Mouse (Mus musculus) hindlimb bud, embryonic 11.5 days (tissue): ENCODE data around the gene Nin.

ENCODE experiments used
- DNase-seq: peaks from one replicate; pipeline ENCODE4 v3.0.0-alpha.2; 2012; ENCODE audit warnings: low read depth, low spot score; ENCODE audit errors: extremely low spot score

The Nin gene

DNA sequence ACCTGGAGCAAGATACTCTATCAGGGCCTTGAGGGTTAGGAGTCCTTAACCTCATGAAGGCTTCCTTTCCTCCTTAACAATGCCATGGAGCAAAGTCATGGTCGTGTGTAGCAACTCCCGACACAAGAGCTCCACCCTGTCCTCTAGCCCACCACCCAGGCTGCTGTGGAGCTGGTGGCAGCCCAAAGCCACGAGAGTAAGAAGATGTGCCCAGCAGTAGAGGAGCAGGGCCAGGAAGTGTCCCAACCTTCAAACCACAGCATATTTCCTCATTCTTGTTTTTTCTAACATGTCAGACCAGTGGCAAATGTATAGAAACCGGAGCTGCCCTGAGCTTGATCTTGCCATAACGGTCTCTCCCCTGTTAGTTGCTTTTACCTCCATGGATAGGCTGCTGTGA is 29.3 kb downstream of the Nin start:
- no peak for DNase-seq

DNA sequence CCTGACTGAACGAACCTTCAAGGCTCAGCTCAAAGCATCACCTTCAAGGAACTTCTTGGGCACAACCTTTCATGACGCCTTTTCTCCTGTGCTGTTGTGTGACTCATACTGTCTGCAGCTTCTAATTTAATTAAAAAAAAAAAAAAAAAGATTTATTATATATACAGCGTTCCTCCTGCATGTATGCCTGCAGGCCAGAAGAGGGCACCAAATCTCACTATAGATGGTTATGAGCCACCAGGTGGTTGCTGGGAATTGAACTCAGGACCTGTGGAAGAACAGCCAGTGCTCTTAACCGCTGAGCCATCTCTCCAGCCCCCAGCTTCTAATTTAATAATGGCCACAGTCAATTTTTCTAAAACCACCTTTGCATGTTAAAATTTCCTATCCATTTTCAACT is 29.8 kb downstream of the Nin start:
- DNase-seq = no peak

DNA sequence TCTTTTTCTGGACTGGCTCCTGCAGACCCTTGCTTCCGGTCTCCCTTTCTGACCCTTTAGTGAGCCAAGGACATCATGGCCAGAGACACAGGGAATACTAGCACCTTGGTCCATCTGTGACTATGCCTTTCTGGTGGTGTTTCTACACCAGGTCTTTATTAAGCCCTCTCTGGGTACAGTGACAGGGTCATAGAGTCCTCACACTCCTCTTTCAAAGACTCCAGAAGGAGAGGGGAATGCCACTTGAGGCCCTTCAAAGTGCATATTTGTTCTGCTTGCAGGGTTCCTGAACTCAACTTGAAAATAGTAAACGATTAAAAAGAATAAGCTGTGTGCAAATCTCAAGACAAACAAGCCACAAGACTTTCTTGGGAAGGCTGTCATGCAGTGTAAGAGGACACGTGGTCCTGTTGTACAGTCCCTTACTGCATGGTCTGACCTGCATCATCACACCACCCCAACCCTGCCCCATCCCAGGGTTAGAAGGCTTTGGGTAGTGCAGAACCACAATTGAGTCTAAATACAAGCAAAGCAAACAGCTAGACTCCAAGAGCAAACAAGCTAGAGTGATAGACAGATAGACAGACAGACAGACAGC is 30.5 kb downstream of the Nin start:
- no peak for DNase-seq

DNA sequence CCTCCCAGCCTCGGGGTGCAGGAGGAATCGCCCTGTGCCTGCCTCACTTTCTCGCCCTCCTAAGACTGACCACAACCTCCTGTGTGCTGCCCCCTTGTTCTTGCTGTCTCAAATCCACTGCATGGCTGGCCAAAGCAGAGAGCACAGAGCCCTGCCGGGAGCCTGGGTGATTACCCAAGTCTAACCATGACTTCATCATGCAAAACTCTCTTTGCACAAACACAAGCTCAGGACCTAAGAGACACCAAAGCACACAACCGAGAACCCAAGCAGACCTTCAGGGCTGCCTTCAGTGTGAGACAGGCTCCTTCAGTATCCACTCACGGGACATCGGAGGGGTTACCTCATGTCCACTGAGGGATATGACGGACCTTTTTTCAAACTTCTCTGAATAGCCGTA is 31.0 kb downstream of the Nin start:
- no peak for DNase-seq

DNA sequence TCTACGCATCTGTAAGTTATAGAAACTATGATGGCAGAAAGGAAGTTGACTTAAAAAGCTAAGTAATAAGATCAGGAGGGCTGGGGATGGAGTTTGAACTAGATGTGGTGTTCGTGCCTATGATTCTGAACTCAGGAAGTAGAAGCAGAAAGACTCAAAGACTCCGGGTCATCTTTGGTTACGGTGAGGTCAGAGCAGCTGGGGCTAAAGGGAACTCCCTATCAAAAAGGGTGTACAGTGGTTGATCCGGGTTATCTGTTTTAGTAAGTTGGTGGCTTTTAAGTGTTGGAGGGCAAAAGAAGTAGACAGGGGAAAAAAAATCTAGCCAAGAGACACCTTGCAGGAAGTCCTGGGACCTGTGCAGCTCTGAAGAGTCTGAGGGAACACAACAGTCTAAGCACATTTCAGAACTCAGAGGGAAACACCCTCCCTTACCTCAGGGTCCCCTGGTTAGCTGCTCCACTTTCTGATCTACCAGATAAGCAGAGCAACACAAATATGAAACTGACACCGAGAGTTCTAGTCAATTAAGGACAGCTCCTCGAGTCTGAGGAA is 35.0 kb downstream of the Nin start:
- no peak for DNase-seq

DNA sequence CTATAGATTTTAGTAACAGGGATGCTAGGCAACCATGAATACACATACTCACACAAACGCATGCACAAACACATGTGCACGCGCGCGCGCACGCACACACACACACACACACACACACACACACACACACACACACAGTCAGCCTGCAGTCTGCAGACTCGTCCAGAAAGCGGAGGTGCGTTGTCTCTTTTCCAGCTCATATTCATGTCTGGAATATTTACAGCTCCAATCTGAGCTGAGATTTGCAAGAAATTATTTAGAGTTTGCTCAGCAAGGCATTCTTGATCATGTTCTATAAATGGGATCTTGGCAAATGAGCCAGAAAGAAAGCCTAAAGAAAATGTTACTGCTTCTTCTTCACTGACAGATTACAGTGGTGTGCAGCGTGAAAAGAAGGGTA is 37.0 kb downstream of the Nin start:
- DNase-seq = no peak

DNA sequence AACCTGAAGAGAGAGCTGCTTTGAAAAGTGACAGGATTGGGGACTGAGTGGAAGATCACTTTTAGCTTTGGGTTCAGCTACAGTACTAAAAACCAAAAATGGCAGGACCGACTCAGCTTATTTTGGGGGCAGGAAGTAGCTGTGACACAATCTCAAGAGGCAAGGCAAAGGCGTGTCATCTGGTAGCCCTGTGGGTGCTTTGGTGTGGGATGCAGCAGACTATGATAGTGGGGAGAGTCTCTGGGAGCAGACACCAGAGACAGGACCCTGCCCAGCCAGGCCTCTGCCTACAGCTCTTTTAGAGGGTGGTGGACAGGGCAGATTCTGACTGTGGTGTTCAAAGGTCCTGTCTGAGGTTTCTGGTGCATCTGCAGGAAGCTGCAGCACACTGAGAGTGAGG is 38.5 kb downstream of the Nin start:
- no peak for DNase-seq

DNA sequence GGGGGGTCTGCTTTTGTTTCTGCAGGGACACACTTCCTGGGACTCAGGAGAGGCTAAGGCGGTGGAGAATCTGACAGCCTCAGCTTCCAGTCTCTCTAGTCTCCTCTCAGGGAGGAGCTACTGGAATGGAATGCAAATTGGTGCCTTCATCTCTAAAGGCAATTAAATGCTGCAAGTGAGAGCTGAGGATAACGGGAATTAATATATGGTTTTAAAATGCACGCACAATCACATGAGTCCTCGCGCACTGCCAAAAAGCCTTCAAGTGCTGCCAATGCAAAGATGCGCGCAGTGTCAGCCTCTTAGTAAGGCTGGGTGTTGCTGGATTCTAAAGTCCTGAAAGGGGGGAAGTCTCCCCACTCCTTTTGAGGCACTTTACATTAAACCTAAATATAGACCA is 42.6 kb downstream of the Nin start:
- DNase-seq = no peak

DNA sequence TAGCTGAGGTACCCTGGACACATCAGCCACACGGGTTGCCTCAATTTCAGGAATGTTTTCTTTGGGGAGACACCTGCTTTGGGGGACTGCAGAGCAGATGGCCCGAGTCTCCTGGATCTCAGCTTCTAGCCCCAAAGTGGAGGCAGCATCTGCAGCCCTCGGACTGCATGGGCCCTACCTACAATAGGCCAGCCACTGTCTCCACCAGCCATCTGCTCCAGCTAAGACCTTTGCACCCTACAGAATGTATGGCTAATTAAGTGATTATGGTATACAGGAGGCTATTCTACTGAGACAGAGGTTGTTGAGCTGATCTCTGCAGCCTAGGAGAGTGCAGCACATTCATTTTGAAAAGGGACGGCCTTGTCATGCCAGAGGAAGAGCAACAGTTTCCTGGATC is 43.2 kb downstream of the Nin start:
- no peak for DNase-seq

DNA sequence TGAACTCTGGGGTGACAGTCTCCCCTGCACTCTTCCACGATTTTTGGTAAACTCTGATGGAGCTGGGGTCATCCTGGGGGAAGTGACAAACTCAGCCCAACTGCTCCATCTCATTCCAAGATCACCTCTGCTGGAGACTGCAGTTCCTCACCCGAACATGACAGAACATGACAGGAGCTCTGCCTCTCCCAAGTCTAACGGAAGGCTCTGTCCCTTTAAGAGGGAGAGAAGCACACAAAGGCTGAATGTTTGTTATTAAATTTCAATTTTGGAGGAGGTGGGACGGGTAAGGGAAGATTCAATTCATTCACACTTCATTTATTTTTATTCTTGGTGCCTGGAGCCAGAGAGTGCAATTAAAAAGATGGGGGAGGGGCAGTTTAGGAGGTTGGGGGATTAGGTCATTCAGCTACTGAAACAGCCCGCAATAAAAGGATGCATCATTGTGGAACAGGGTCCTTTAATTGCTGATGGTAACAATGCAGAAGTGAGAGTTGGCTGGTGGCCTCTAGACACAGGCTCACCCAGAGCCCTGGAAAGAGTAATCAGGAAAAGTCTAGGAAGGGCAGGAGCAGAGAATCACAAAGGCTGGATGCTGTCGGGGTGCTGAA is 44.8 kb downstream of the Nin start:
- no peak for DNase-seq

DNA sequence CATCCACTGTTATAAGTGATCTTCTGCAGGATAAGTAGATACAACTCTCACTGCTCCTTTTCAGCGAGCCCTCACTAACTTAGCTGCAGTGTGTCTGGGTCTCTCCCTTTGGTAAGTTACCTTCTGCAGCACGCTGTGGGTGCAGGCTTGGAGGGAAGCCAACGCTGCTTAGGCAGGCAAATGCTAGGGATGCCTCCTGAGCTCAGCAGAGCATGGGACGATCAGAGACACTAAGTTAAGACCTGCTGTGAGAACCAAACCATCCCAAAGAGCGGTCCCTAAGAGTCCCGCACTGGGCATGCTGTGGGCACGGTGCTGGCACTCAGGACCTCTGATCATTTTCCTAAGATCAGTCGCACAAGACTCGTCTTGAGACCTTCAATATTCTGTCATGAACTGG is 45.7 kb downstream of the Nin start:
- no peak for DNase-seq

DNA sequence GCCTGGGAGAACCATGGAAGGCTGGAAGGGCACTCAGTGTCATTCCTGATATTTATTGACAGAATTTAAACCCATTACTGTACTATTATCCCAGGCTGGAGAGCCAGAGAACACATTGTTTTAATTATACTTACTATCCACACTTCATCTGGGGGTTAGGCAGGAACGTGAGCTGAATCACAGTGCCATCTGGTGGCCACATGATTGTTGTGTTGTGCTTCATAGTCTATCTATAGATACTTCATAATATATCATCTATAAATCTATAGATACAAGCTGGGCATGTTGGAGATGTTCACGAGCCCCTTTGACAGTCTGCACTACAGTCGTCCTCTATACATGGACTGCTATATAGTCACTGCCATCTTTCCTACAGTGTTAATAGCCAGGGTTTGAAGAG is 51.4 kb downstream of the Nin start:
- peak; percentile 68 for DNase-seq

DNA sequence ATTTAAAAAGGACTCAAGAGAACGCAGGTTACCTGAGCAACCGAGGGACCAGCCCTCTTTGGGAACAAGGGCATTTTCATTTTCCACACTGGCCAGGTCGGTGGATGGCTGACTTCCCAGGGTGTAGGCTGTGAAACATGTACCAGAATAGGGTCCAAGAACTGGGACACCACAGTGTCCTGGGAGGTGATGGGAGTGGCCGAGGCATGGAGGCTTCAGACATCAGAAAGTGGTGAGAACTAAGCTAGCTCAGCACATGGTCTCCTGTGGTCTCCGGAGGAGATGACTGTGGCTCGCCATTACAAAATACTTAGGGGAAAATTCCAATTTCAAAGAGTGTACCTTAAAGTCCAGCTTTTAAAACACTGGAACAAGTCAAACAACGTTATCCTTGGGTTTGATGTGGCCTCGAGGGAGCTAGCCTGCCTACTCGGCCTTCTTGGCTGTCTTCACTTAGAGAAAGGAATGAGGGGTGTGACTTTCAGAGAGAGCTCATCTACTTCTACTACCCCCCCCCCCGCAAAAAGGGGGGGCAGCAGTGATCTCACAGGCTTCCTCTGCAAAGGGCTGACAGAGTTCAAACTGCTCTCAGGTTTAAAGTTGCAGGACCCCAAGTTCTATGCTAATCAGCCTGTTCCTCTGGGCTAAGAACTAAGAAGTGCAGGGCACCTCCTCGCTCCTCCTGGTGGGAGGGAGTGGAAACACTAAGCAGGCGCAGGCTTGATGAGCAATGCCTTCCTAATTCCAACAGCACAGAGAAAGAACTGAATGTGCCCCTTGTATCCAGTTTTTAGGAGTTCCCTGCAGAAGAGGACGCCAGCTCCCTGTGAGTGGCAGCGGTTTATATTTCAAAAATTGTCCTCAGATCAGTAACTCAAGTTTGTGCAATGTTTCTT is 54.3 kb downstream of the Nin start:
- DNase-seq = no peak

DNA sequence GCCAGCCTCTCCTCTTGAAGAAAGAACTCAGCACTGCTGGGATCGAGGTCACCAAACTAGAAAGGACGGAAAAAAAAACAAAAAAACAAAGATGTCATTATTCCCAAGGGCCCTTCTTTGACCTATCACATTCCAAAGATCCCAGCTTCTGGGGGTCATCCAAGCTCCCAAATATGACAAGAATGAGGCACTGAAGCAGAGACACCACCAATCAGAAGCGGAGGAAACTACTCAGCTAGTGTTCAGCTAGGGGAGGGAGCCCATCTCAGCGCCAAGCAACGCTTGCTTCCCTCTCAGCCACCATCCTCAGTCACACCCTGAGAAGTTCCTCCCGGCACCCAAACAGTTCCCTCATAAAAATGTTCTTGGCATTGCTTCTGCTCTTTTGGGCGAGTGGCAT is 62.8 kb downstream of the Nin start:
- DNase-seq = no peak

DNA sequence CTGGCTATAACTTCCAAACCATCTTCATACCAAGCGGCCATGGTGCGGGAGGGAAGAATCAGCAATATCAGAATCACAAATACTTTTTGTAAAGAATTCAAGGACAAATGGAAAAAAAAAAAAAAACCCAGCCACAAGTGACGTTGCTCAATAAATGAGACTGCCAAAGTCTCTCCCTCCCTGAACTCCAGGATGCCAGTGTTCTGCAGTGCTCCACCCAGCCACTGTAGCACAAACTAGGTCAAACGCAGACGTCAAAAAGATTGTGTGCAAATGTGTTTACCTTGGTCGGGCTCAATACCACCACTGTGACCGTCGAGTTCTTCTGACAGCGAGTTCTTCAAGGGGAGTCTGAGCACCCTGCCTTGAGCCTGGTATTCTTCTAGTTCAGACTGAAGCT is 64.8 kb downstream of the Nin start:
- DNase-seq = no peak

DNA sequence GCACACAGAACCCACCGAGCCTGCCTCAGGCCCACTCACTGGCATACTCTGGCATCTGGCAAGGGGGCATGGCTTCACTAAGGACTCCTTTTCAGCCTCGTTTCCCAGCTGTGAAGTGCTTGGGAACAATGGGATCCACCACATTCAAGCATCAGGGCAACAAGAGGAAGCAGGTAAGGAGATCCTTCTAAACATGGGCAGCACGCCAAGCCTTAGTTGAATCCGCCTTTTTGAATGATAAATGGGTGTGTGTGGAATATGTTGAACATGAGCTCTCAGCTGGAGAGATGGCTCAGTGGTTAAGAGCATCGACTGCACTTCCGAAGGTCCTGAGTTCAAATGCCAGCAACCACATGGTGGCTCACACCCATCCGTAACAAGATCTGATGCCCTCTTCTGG is 66.2 kb downstream of the Nin start:
- no peak for DNase-seq

DNA sequence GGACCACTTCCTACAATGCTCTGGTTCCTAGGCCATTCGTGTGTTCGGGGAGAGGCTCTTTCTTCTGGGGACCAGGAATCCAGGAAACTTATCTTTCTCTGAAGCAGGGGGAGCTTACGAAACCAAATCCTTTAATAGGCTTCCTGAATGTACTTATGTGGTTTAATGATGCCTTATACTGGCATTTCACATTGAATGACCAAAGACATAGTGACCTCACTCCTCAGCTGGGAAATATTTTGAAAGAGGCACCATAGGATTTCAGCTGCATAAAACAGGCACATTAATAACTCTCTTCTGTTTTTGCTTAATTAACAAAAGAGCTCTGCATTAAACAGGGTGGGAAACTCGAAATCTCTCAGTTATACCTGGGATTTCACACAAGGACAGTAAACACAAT is 69.2 kb downstream of the Nin start:
- no peak for DNase-seq

DNA sequence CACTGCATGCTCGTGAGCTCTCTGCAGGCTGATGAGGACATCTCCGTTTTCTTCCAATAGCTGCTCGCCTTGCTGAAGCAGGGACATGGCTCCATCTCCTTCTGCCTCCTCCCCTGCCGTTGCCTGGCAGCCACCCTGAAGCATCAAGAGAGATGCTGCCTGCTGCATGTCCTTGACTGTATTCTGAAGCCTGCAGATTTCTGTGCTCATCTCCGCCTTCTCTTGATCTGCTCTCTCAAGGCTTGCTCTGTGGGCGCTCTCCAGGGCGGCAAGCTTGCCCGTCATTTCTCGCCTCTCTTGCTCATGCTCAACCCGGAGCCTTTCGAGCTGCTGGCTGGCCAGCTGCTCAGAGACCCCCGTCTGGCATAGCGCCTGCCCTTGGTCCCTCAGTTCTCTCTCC is 70.1 kb downstream of the Nin start:
- no peak for DNase-seq

DNA sequence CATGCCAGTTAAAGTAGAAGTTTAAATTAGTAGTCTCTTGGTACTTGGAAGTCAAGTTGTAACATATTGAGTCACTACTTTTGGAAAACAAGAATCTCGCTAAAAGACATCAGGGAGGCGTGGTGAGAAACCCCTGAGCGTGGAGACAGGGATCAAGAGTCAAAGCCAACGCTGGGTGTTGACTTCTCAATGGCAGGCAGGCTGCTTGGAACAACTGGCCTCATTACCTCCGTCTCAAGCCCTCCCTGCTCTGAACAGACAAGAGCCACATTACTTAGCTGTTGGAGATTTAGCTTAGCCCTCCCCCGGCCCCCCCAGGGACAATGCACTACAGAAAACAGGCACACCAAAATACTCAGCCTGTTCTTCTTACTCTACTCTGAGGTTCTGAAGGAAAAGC is 72.5 kb downstream of the Nin start:
- DNase-seq = no peak

DNA sequence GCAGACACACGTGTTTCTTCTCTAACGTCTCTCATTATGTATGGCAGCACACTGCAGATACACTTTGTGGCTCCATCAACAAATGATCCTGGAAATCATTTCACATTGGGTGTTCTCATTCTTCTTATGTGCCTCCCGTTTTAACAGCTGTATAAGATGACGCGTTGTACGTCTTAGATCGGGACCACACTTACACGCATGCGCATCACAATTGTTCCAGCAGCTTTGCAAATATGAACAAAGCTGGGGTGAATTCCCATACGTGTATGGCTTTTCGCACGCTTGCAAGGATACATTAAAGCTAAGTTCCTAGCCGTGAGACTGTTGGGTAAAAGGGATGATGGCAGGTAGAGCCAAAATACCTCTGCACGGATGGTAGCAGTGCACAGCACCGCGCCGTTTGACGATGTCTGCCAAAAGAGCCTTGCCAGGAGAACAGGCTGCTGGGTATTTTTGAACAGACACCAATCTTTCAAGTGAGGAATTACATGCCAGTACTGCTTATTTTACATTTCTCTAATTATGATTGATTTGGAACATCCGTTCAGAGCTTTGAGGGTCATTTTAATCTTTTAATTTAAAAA is 76.7 kb downstream of the Nin start:
- DNase-seq = no peak

DNA sequence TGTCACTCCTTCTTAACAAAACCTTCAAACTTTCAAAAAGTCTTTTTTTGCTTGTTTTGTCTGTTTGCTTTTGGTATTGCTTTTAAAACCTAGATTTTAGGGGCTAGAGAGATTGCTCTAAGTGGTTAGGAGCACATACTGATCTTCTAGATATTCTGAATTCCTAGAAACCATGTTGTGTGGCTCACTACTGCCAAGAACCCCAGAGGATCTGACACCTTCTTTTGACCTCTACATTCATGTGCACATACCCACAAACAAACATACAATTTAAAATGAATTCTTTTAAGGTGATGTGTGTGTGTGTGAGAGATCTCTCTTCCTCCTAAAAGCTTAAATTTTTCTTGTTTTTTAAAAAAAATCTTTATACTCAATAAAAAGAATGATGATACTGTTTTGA is 87.3 kb downstream of the Nin start:
- DNase-seq = no peak

DNA sequence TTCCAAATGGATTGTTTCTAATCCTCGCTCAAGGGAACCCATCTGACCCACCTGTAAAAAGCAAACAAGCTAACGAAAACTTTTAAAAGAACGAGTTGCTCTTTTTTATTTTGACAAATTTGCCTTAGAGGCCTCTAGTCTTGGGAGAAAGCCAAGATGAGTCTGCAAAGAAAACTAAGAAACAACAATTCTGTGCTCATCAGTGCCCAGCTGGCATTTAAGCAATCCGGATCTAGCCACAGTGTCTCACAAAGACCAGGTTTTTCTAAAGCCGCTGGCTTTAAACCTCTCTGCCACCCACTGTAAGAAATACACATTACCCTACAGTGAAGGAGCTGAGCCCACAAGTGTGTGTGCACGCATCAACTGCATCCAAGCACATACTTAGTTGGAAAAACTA is 88.1 kb downstream of the Nin start:
- no peak for DNase-seq
